Mouse (Mus musculus): ENCODE measurements around the gene Gstp3.

The Gstp3 gene

DNA sequence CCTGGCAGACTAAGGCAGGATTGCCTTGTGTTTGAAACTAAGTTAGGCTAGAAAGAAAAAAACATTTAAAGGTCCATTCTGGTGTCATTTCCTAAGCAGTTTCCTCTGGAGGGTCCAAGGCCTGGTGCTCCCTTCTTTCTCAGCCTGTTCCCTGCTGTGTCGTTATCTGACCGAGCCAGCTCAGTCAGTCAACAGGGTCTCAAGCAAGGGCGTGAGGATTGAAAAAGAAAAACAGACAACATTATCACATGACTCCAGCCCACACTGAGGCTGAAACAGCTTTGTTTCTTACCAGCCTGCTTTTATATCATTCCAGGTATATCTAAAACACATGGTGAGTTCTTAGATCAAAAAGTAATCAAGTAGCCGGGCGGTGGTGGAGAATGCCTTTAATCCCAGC lies 43.7 kb downstream of the Gstp3 start:
- CTCF ChIA-PET, result interaction anchor here in 1 of 4 experiments (1.2 to 2.3 kb wide), 4 partner anchors 27 to 239 kb away, joined by 3 to 5 read pairs (median 4); partner anchors contain the start of gene Gstp2
- POLR2A ChIA-PET, result interaction anchor here (0.6 to 2.5 kb wide), 14 partner anchors 12 to 1073 kb away, joined by 3 to 14 read pairs (median 4); partner anchors contain the start of genes Gstp2 (in 4 of the 4), Gm49405 (in 1 of the 4), Ndufs8 (in 1 of the 4) and Nudt8 (in 1 of the 4)

DNA sequence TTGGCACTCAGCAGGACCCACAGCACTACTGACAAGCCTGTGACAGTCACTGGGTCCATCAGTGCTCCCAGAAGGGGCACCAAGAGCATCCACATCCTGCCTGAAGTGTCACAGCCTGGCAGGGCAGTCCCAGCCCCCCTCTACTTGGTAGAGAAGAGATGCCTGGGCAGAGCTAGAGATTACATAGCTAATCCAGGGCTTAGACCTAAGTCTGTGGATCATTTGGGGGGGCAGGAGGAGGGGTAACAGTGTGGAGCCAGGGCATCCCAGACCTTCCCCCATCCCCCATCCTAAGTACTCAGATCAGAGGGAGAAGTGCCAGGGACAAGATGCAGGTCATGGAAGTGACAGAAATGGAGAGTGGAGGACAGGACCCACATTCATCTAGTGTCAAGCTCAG lies 44.6 kb downstream of the Gstp3 start:
- POLR2A ChIA-PET, result interaction anchor here (0.6 to 6.0 kb wide), 12 partner anchors 8 to 366 kb away, joined by 3 to 79 read pairs (median 4); partner anchors contain the start of genes Gstp2 (in 3 of the 4), Gm49405 (in 2 of the 4), Nudt8 (in 2 of the 4) and Doc2g (in 1 of the 4)
- CTCF ChIA-PET, result interaction anchor here in 1 of 4 experiments (1.2 to 2.3 kb wide), 5 partner anchors 15 to 240 kb away, joined by 3 to 5 read pairs (median 4); partner anchors contain the start of gene Gstp2

DNA sequence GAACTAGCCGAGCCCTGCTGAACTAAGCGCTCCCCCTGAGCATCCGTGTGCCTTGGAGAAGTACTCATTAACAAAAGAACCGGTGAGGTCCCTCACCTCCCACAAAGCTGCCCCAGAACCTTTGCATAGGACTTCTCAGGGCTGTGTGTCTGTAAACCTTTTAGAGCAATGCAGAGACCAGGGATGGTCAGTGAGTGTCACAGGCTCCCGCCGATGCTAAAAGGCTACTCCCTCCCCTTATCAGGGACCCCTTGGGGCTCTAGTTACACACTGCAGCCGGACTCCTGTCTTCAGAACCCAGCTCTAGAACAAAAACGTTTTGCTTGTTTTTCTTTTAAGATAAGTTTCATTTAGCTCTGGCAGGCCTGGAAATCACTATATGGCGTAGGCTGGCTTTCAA lies 46.3 kb downstream of the Gstp3 start:
- CTCF ChIA-PET, result interaction anchor here (0.5 to 5.3 kb wide), 102 partner anchors 8 to 1592 kb away, joined by 3 to 71 read pairs (median 5); partner anchors contain the start of genes Gm49405 (in 3 of the 4), Gstp2 (in 3 of the 4), Nudt8 (in 3 of the 4) and Acy3 (in 2 of the 4)
- POLR2A ChIA-PET, result interaction anchor here (0.5 to 6.0 kb wide), 117 partner anchors 8 to 915 kb away, joined by 3 to 137 read pairs (median 5); partner anchors contain the start of genes Gstp2 (in 4 of the 4), Acy3 (in 3 of the 4), Doc2g (in 3 of the 4) and Gm49405 (in 3 of the 4)

DNA sequence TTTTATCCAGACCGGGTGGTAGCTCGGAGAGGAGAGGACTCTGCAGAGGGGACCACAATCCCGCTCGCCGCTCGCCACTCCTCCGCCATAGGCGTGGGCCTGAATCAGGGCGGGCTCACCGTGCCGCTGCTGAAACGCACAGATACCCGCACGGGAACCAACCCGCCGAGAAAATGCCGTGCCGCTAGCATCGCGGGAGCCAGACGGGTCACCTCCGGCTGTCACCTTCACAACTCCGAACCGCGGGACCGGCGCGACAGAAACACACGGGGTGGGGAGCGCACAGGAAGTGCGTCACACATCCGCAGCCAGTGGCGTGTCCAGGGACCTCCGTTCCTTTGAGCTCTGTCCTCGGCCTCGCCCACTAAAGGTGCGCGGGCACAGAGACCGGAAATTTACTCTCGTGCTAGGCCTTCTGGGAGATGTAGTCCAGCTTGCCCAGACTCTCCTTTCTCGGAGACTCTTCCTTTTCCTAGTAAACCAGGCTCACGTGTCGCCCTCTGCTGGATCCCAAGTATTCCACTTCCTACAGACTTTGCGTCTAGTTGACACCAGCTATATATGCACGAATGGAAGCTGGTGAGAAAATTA lies 46.8 kb downstream of the Gstp3 start, which contains the start of gene Ndufv1:
Ndufv1 (minus strand) TSS at position 375 of the 591 bp plus-strand sequence.
- ChIA-PET CTCF (interaction anchor here (0.5 to 5.3 kb wide), 105 partner anchors 8 to 576 kb away, joined by 3 to 71 read pairs (median 5); partner anchors contain the start of genes Gm49405 (in 3 of the 4), Gstp2 (in 3 of the 4), Nudt8 (in 3 of the 4) and Acy3 (in 2 of the 4)), POLR2A (interaction anchor here (0.5 to 6.0 kb wide), 114 partner anchors 8 to 915 kb away, joined by 3 to 137 read pairs (median 5); partner anchors contain the start of genes Gstp2 (in 4 of the 4), Acy3 (in 3 of the 4), Doc2g (in 3 of the 4) and Gm49405 (in 3 of the 4))

DNA sequence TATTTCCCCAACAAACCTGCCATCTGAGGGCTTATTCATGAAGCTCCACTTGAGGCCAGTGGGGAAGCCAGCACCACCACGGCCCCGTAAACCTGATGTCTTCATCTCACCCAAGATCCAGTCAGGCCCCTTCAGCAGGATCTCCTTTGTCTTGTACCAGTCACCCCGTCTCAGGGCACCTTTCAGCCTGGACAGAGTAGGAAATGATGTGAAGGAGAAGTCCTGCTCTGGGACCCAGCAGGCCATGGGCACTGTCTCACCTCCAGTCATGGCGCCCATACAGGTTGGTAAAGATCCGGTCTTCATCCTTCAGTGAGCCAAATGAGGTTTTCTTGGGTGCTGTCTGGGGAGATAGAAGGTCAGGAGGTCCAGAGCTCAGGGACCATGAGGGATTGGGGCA lies 48.3 kb downstream of the Gstp3 start:
- ChIA-PET CTCF (interaction anchor here in 2 of 4 experiments (0.6 to 5.3 kb wide), 5 partner anchors 8 to 410 kb away, joined by 3 to 71 read pairs (median 4); partner anchors contain the start of genes Gm49405 (in 1 of the 2) and Nudt8 (in 1 of the 2)), POLR2A (interaction anchor here (0.5 to 6.0 kb wide), 19 partner anchors 9 to 698 kb away, joined by 3 to 137 read pairs (median 5); partner anchors contain the start of genes Gm49405 (in 3 of the 4), Nudt8 (in 3 of the 4), Cdk2ap2 (in 2 of the 4) and Doc2g (in 2 of the 4))
